Mouse (Mus musculus): ENCODE measurements around the gene Elf1. TPM values are rescaled to one million over a fixed set of nuclear protein-coding genes. Genes with fewer than 3 reads are reported as not detected.
"Not testable (repeated sequence)": the region's sequence is repeated elsewhere in the genome, so short reads cannot be mapped to it uniquely, and the experiment has no call there.

Gene Elf1
- 9.6 and 10.3 TPM in 2 replicates for polyA plus RNA-seq (2016; fragmentation: Nextera tagmentation; extraction: Ambion mirVana)

DNA sequence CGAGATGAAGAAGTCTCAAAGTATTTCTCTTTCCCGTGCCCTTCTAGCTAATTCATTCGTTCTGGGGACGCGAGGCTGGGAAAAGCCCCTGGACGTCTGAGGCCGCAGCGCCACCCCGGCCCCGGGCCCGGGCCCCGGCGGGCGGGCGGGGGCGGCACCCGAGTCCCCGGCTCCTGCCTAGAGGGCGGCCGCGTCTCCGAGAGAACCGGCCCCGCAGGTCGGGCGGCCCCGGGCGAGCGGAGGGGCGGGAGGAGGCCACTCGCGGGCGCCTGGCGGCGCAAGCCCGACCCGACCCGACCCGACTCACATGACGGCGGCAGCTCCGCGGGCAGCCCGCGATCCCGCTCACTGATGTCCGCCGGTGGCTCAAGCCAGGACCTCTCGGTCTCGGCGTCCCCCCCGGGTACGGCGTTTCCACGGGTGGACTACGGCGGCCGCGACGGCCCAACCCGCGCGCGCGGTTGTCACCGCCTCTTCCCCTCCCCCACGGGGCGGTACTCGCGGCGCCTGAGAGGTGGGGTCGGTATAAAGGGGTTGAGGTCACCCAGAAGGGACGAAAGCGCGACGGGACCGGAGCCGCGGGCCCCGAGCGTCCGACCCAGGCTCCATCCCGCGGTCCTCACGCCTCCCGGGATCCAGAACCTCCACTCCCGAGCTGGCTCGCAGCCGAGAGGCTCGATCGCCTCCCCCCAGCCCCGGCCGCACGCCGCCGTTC is at the start of gene Elf1:
Gene Elf1 (plus strand): TSS at position 571 of the 715 bp plus-strand sequence.
- peaks cover 20% of the 10 kb centered on the region for H3K36me3 ChIP-seq
- peaks cover 23% of the 10 kb centered on the region for H3K4me1 ChIP-seq
- peak within 1 kb of the TSS; percentile 94 for H3K4me3 ChIP-seq
- peak; percentile 86 for ATAC-seq (ENCODE audit: low FRiP score)
- peak within 1 kb of the TSS; percentile 93 for H3K9ac ChIP-seq
- H3K27ac ChIP-seq: peak within 1 kb of the TSS; percentile 100
- H3K9me3 ChIP-seq (replicated peaks): no peaks in the 10 kb centered on the region
- no peaks in the 10 kb centered on the region for H3K27me3 ChIP-seq
- under 1% methylated on average over 94 of the region's 96 CpGs for WGBS
- peak within 1 kb of the TSS; percentile 63 for H3K4me2 ChIP-seq (replicated peaks)

GRCm38 (mm10) chr14:79434068-79434467 is 46.9 kb upstream of the Elf1 start:
- 0 out of 2 replicates have a peak, but pooled peaks cover 3% of the 10 kb centered on the region for H3K36me3 ChIP-seq

GRCm38 (mm10) chr14:79440655-79441054 is 40.3 kb upstream of the Elf1 start:
- ATAC-seq (ENCODE audit: low FRiP score): no peak
- H3K27me3 ChIP-seq: no peaks in the 10 kb centered on the region
- 88% methylated on average over 2 of the region's 2 CpGs for WGBS

More at GRCm38 (mm10) chr14:79434068-79434467, 46.9 kb upstream of the Elf1 start:
- 88% methylated on average over 1 of the region's 1 CpGs for WGBS
- Histone ChIP-seq H3K4me1 (no peaks in the 10 kb centered on the region), H3K4me3 (no peak overlapping the region), H3K27ac (no peak overlapping the region), H3K9ac (no peak overlapping the region), H3K9me3 (replicated peaks) (0 out of 2 replicates have a peak, but pooled peaks cover 3% of the 10 kb centered on the region), H3K4me2 (replicated peaks) (no peak overlapping the region), H3K27me3 (no peaks in the 10 kb centered on the region)
- ATAC-seq (ENCODE audit: low FRiP score): no peak

GRCm38 (mm10) chr14:79441441-79441840 is 39.6 kb upstream of the Elf1 start:
- H3K4me1 ChIP-seq: peaks cover 12% of the 10 kb centered on the region
- H3K27ac ChIP-seq: no peak overlapping the region
- H3K9me3 ChIP-seq (replicated peaks): 0 out of 2 replicates have a peak, but pooled peaks cover 3% of the 10 kb centered on the region
- no peak overlapping the region for H3K9ac ChIP-seq
- no peaks in the 10 kb centered on the region for H3K36me3 ChIP-seq
- no peak for ATAC-seq (ENCODE audit: low FRiP score)
- H3K4me3 ChIP-seq: no peak overlapping the region
- no peak overlapping the region for H3K4me2 ChIP-seq (replicated peaks)
- WGBS: 88% methylated on average over 5 of the region's 5 CpGs
- no peaks in the 10 kb centered on the region for H3K27me3 ChIP-seq

More at GRCm38 (mm10) chr14:79440655-79441054, 40.3 kb upstream of the Elf1 start:
- no peaks in the 10 kb centered on the region for H3K36me3 ChIP-seq
- 0 out of 2 replicates have a peak, but pooled peaks cover 3% of the 10 kb centered on the region for H3K9me3 ChIP-seq (replicated peaks)
- no peak overlapping the region for H3K9ac ChIP-seq
- H3K27ac ChIP-seq: no peak overlapping the region
- no peak overlapping the region for H3K4me2 ChIP-seq (replicated peaks)
- peaks cover 11% of the 10 kb centered on the region for H3K4me1 ChIP-seq
- no peak overlapping the region for H3K4me3 ChIP-seq

- Histone ChIP-seq H3K4me2 (replicated peaks) (peak overlapping the region; percentile 43), H3K36me3 (no peaks in the 10 kb centered on the region), H3K9me3 (replicated peaks) (0 out of 2 replicates have a peak, but pooled peaks cover 3% of the 10 kb centered on the region), H3K4me1 (peaks cover 12% of the 10 kb centered on the region), H3K27me3 (no peaks in the 10 kb centered on the region), H3K9ac (no peak overlapping the region), H3K4me3 (no peak overlapping the region), H3K27ac (no peak overlapping the region; the same call in 1 of the 2 replicates)
- 81% methylated on average over 9 of the region's 9 CpGs for WGBS
- ATAC-seq (ENCODE audit: low FRiP score): peak; percentile 51
Observed at GRCm38 (mm10) chr14:79444601-79445000, 36.4 kb upstream of the Elf1 start.

DNA sequence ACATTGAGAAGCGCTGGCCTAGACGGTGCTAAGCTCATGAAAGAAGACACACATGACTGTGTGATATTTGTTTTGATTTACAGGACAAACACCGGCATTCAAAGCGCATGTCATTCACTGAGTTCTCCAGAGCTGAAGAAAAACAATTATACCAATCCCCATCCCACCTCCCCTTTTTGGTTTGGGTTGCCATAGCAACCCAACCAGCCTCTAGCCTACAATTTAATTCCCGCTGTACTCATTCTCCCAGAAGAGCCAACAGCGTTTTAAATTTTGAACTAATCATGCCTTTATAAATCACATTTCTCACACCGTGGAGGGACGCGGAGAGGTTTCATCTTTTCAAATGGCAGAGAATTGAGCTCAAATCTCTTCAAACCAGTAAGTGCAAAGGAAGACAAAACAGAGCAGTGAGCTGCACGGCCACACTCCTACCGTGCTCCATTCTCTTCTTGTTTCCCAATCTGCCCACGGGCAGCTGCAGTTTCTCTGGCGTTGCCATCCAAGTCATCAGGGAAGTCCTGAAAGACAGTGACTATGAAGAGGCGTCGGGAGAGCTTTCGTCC is 35.9 kb upstream of the Elf1 start:
- Histone ChIP-seq H3K4me1 (peaks cover 12% of the 10 kb centered on the region), H3K27ac (peak overlapping the region; percentile 73), H3K4me2 (replicated peaks) (peak overlapping the region; percentile 43), H3K9ac (no peak overlapping the region), H3K27me3 (no peaks in the 10 kb centered on the region), H3K36me3 (no peaks in the 10 kb centered on the region), H3K9me3 (replicated peaks) (no peaks in the 10 kb centered on the region), H3K4me3 (peak overlapping the region; percentile 16)
- peak; percentile 89 for ATAC-seq (ENCODE audit: low FRiP score)
- 34% methylated on average over 16 of the region's 16 CpGs for WGBS

- not testable (repeated sequence) for H3K27ac ChIP-seq
- WGBS: 18% methylated on average over 42 of the region's 89 CpGs
- H3K4me2 ChIP-seq (replicated peaks): peak within 1 kb of the TSS; percentile 67
Observed at GRCm38 (mm10) chr14:79451681-79452590, 29.1 kb upstream of the Elf1 start, which contains the start of gene Kbtbd6. Gene Kbtbd6, plus strand, starts transcription at chr14:79451835.

DNA sequence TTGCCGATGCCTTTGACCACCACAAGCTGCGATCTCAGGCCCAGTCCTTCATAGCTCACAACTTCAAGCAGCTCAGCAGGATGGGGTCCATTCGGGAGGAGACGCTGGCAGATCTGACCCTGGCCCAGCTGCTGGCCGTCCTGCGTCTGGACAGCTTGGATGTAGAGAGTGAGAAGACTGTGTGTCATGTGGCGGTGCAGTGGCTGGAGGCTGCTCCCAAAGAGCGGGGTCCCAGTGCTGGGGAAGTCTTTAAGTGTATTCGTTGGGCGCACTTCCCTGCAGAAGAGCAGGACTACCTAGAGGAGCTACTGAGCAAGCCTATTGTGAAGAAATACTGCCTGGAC is 28.4 kb upstream of the Elf1 start:
- not testable (repeated sequence) for H3K4me2 ChIP-seq (replicated peaks); H3K27ac ChIP-seq; ATAC-seq (ENCODE audit: low FRiP score)

More at GRCm38 (mm10) chr14:79451681-79452590, 29.1 kb upstream of the Elf1 start, which contains the start of gene Kbtbd6:
- H3K27me3 ChIP-seq; H3K36me3 ChIP-seq; H3K9me3 ChIP-seq (replicated peaks); H3K4me1 ChIP-seq: not testable (repeated sequence)
- H3K9ac ChIP-seq: peak within 1 kb of the TSS; percentile 61
- peak within 1 kb of the TSS; percentile 57 for H3K4me3 ChIP-seq
- peak; percentile 88 for ATAC-seq (ENCODE audit: low FRiP score)

DNA sequence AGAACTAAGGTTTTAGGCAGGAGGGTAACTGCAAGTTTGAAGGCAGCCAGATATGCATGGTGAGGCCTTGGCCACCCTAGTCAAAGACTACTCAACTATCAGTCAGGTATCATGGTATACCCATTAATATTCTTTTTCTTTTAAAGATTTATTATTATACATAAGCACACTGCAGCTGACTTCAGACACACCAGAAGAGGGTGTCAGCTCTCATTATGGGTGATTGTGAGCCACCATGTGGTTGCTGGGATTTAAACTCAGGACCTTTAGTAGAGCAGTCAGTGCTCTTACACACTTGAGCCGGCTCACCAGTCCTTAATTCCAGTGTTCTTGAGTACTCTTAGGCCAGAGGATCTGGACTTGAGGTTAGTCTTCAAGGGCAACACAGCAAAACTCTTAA is 20.6 kb upstream of the Elf1 start:
- no peaks in the 10 kb centered on the region for H3K4me1 ChIP-seq
- H3K36me3 ChIP-seq: peaks cover 36% of the 10 kb centered on the region
- H3K9me3 ChIP-seq (replicated peaks): no peaks in the 10 kb centered on the region
- no peak overlapping the region for H3K9ac ChIP-seq
- H3K4me2 ChIP-seq (replicated peaks): no peak overlapping the region
- H3K4me3 ChIP-seq: no peak overlapping the region
- no peak overlapping the region for H3K27ac ChIP-seq
- 88% methylated on average over 1 of the region's 1 CpGs for WGBS
- ATAC-seq (ENCODE audit: low FRiP score): no peak
- H3K27me3 ChIP-seq: no peaks in the 10 kb centered on the region

More for the DNA sequence above, 28.4 kb upstream of the Elf1 start:
- H3K36me3 ChIP-seq; H3K27me3 ChIP-seq; H3K9ac ChIP-seq; H3K9me3 ChIP-seq (replicated peaks); H3K4me3 ChIP-seq; H3K4me1 ChIP-seq: not testable (repeated sequence)
- 95% methylated on average over 7 of the region's 10 CpGs for WGBS

GRCm38 (mm10) chr14:79460988-79461387 is 20.0 kb upstream of the Elf1 start:
- Histone ChIP-seq H3K9ac (no peak overlapping the region), H3K9me3 (replicated peaks) (no peaks in the 10 kb centered on the region), H3K4me3 (no peak overlapping the region), H3K4me1 (no peaks in the 10 kb centered on the region), H3K27me3 (no peaks in the 10 kb centered on the region), H3K27ac (no peak overlapping the region), H3K4me2 (replicated peaks) (no peak overlapping the region), H3K36me3 (peaks cover 42% of the 10 kb centered on the region)
- 93% methylated on average over 4 of the region's 4 CpGs for WGBS
- no peak for ATAC-seq (ENCODE audit: low FRiP score)

GRCm38 (mm10) chr14:79465623-79466022 is 15.4 kb upstream of the Elf1 start:
- Histone ChIP-seq H3K27me3 (no peaks in the 10 kb centered on the region), H3K4me1 (no peaks in the 10 kb centered on the region), H3K4me2 (replicated peaks) (no peak overlapping the region), H3K4me3 (no peak overlapping the region), H3K9ac (no peak overlapping the region), H3K27ac (no peak overlapping the region), H3K36me3 (peaks cover 75% of the 10 kb centered on the region), H3K9me3 (replicated peaks) (no peaks in the 10 kb centered on the region)
- no peak for ATAC-seq (ENCODE audit: low FRiP score)
- 91% methylated on average over 1 of the region's 1 CpGs for WGBS

- H3K4me3 ChIP-seq: no peak overlapping the region
- ATAC-seq (ENCODE audit: low FRiP score): no peak
- no peaks in the 10 kb centered on the region for H3K27me3 ChIP-seq
- no peak overlapping the region for H3K4me2 ChIP-seq (replicated peaks)
- H3K9me3 ChIP-seq (replicated peaks): no peaks in the 10 kb centered on the region
- H3K27ac ChIP-seq: no peak overlapping the region
- no peak overlapping the region for H3K9ac ChIP-seq
- no peaks in the 10 kb centered on the region for H3K4me1 ChIP-seq
- WGBS: 28% methylated on average over 3 of the region's 3 CpGs
- H3K36me3 ChIP-seq: peaks cover 78% of the 10 kb centered on the region
Observed at GRCm38 (mm10) chr14:79467621-79468020, 13.4 kb upstream of the Elf1 start.
